Mouse (Mus musculus): Measurements from ENCODE around the gene Cux2. TPM values are rescaled to one million over a fixed set of nuclear protein-coding genes. Genes with fewer than 3 reads are reported as not detected.
A peak's percentile ranks its signal among the peaks of the same experiment; 100 is the strongest.

Cux2 gene
- polyA plus RNA-seq, 1 experiment: 36.7 TPM

DNA sequence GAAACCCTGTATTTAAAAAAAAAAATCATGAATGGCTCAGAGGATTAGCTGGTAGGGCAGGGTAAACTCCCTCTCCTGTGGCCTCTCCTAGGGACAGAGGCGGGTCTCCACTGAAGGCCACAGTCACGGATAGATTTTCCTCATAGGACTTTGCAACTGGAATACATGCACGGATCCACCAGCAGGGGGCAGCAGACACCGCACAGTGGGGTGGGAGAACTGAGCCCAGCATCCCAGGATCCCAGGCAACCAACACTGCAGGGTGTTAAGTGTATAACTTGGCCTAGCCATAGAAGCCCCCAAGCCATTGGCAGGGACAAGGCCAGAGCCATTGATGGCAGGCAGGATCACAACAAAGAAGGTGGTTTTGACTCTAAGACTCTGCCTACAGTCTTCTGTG is 177.7 kb downstream of the Cux2 start:
- WGBS: 32% methylated on average over 4 of the region's 4 CpGs
- H3K27ac ChIP-seq (ENCODE audit: insufficient read depth, low read length): no peak overlapping the region
- no peaks in the 10 kb centered on the region for H3K27me3 ChIP-seq (ENCODE audit: control insufficient read depth, insufficient read depth, low read length)
- H3K4me1 ChIP-seq (ENCODE audit: control insufficient read depth, insufficient read depth, low read length): no peaks in the 10 kb centered on the region
- TF ChIP-seq POLR2A (IDR thresholded peaks at IDR 0.05; ENCODE audit: borderline replicate concordance, insufficient read depth, low read length) (no peak), CTCF (IDR thresholded peaks at IDR 0.05; ENCODE audit: borderline replicate concordance, insufficient read depth, low read depth, low read length) (peak; percentile 97)
- peak; percentile 63 to 83 for DNase-seq
- no peak overlapping the region for H3K4me3 ChIP-seq (replicated peaks; ENCODE audit: insufficient read depth, low read depth, low read length)

DNA sequence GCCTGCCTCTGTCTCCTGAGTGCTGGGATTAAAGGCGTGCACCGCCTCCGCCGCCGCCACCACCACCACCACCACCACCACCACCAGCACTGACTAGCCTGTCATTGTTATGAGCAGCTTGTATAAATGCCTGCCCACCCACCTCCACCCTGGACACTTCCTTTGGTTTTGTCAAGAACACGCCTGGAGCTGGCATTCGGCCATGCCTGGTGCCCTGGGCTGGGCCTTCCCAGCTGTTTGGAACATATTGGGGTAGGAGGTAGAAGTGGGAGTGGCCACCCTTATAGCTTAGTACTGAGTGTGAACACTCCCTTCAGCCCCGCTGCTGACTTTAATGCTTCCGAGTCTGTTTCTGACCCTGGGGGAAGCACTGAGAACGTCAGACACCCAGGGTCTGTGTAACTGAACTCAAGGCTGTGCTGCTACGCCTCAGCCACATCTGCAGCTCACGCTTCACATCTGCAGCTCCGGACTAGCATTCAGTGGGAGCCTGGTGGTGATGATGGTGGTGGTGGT is 178.3 kb downstream of the Cux2 start:
- Histone ChIP-seq H3K4me1 (ENCODE audit: control insufficient read depth, insufficient read depth, low read length) (no peaks in the 10 kb centered on the region), H3K27me3 (ENCODE audit: control insufficient read depth, insufficient read depth, low read length) (no peaks in the 10 kb centered on the region), H3K27ac (ENCODE audit: insufficient read depth, low read length) (no peak overlapping the region), H3K4me3 (replicated peaks; ENCODE audit: insufficient read depth, low read depth, low read length) (no peak overlapping the region)
- DNase-seq: no peak
- TF ChIP-seq CTCF (IDR thresholded peaks at IDR 0.05; ENCODE audit: borderline replicate concordance, insufficient read depth, low read depth, low read length): no peak
- no peak for TF ChIP-seq POLR2A (IDR thresholded peaks at IDR 0.05; ENCODE audit: borderline replicate concordance, insufficient read depth, low read length)
- WGBS: 83% methylated on average over 13 of the region's 13 CpGs

- Histone ChIP-seq H3K4me3 (replicated peaks; ENCODE audit: insufficient read depth, low read depth, low read length) (no peak overlapping the region), H3K4me1 (ENCODE audit: control insufficient read depth, insufficient read depth, low read length) (no peaks in the 10 kb centered on the region), H3K27me3 (ENCODE audit: control insufficient read depth, insufficient read depth, low read length) (no peaks in the 10 kb centered on the region), H3K27ac (ENCODE audit: insufficient read depth, low read length) (no peak overlapping the region)
- 90% methylated on average over 6 of the region's 6 CpGs for WGBS
- TF ChIP-seq POLR2A (IDR thresholded peaks at IDR 0.05; ENCODE audit: borderline replicate concordance, insufficient read depth, low read length): no peak
- TF ChIP-seq CTCF (IDR thresholded peaks at IDR 0.05; ENCODE audit: borderline replicate concordance, insufficient read depth, low read depth, low read length): no peak
- DNase-seq: no peak
Observed at GRCm38 (mm10) chr5:121870832-121871231, 179.1 kb downstream of the Cux2 start.

DNA sequence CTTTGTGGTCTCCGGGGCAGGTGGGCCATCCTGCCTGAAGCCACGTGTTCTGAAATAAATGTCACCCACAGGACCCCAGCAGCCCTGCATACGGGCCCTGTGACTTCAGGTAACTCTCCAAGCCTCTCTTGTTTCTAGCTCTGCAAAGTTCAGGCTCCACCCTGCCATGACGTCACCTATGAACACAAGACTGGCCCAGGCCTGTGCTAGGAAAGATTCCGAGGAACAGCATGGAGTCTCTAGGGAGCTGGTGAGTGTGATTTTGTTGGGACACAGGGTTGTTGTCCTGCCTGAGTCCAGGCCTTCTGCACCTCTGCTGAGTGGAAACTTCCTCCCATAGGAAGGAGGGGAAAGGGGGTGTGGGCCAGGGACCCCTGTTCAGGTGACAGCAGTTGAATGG is 181.9 kb downstream of the Cux2 start:
- no peak for DNase-seq
- Histone ChIP-seq H3K4me3 (replicated peaks; ENCODE audit: insufficient read depth, low read depth, low read length) (no peak overlapping the region), H3K27ac (ENCODE audit: insufficient read depth, low read length) (no peak overlapping the region), H3K4me1 (ENCODE audit: control insufficient read depth, insufficient read depth, low read length) (no peaks in the 10 kb centered on the region), H3K27me3 (ENCODE audit: control insufficient read depth, insufficient read depth, low read length) (no peaks in the 10 kb centered on the region)
- no peak for TF ChIP-seq CTCF (IDR thresholded peaks at IDR 0.05; ENCODE audit: borderline replicate concordance, insufficient read depth, low read depth, low read length)
- TF ChIP-seq POLR2A (IDR thresholded peaks at IDR 0.05; ENCODE audit: borderline replicate concordance, insufficient read depth, low read length): no peak
- WGBS: 85% methylated on average over 5 of the region's 5 CpGs

- Histone ChIP-seq H3K4me3 (replicated peaks; ENCODE audit: insufficient read depth, low read depth, low read length) (no peak overlapping the region), H3K4me1 (ENCODE audit: control insufficient read depth, insufficient read depth, low read length) (no peaks in the 10 kb centered on the region), H3K27ac (ENCODE audit: insufficient read depth, low read length) (no peak overlapping the region), H3K27me3 (ENCODE audit: control insufficient read depth, insufficient read depth, low read length) (no peaks in the 10 kb centered on the region)
- 21% methylated on average over 4 of the region's 11 CpGs for WGBS
- TF ChIP-seq CTCF (IDR thresholded peaks at IDR 0.05; ENCODE audit: borderline replicate concordance, insufficient read depth, low read depth, low read length) (no peak), POLR2A (IDR thresholded peaks at IDR 0.05; ENCODE audit: borderline replicate concordance, insufficient read depth, low read length) (no peak)
- no peak for DNase-seq
Observed at GRCm38 (mm10) chr5:121864330-121864729, 185.6 kb downstream of the Cux2 start.

- Histone ChIP-seq H3K4me1 (ENCODE audit: control insufficient read depth, insufficient read depth, low read length) (no peaks in the 10 kb centered on the region), H3K4me3 (replicated peaks; ENCODE audit: insufficient read depth, low read depth, low read length) (no peak overlapping the region), H3K27ac (ENCODE audit: insufficient read depth, low read length) (no peak overlapping the region), H3K27me3 (ENCODE audit: control insufficient read depth, insufficient read depth, low read length) (no peaks in the 10 kb centered on the region)
- DNase-seq: no peak
- 65% methylated on average over 5 of the region's 5 CpGs for WGBS
- TF ChIP-seq POLR2A (IDR thresholded peaks at IDR 0.05; ENCODE audit: borderline replicate concordance, insufficient read depth, low read length) (no peak), CTCF (IDR thresholded peaks at IDR 0.05; ENCODE audit: borderline replicate concordance, insufficient read depth, low read depth, low read length) (no peak)
Observed at GRCm38 (mm10) chr5:121861964-121862363, 187.9 kb downstream of the Cux2 start.

GRCm38 (mm10) chr5:121858427-121858826 is 191.5 kb downstream of the Cux2 start:
- Histone ChIP-seq H3K4me3 (replicated peaks; ENCODE audit: insufficient read depth, low read depth, low read length) (no peak overlapping the region), H3K4me1 (ENCODE audit: control insufficient read depth, insufficient read depth, low read length) (peaks cover 12% of the 10 kb centered on the region), H3K27me3 (ENCODE audit: control insufficient read depth, insufficient read depth, low read length) (no peaks in the 10 kb centered on the region), H3K27ac (ENCODE audit: insufficient read depth, low read length) (no peak overlapping the region)
- DNase-seq: no peak
- 87% methylated on average over 12 of the region's 12 CpGs for WGBS
- TF ChIP-seq POLR2A (IDR thresholded peaks at IDR 0.05; ENCODE audit: borderline replicate concordance, insufficient read depth, low read length) (no peak), CTCF (IDR thresholded peaks at IDR 0.05; ENCODE audit: borderline replicate concordance, insufficient read depth, low read depth, low read length) (no peak)

GRCm38 (mm10) chr5:121856740-121857139 is 193.2 kb downstream of the Cux2 start:
- no peak for TF ChIP-seq CTCF (IDR thresholded peaks at IDR 0.05; ENCODE audit: borderline replicate concordance, insufficient read depth, low read depth, low read length)
- no peak for TF ChIP-seq POLR2A (IDR thresholded peaks at IDR 0.05; ENCODE audit: borderline replicate concordance, insufficient read depth, low read length)
- Histone ChIP-seq H3K4me3 (replicated peaks; ENCODE audit: insufficient read depth, low read depth, low read length) (no peak overlapping the region), H3K27ac (ENCODE audit: insufficient read depth, low read length) (no peak overlapping the region), H3K4me1 (ENCODE audit: control insufficient read depth, insufficient read depth, low read length) (peaks cover 17% of the 10 kb centered on the region), H3K27me3 (ENCODE audit: control insufficient read depth, insufficient read depth, low read length) (no peaks in the 10 kb centered on the region)
- WGBS: 84% methylated on average over 11 of the region's 11 CpGs
- DNase-seq: no peak

All from cerebellum, adult 2 months (tissue).